Mouse (Mus musculus) urinary bladder, postnatal 4 days (tissue): Measurements from ENCODE around the gene 2210016L21Rik.
"Not testable (repeated sequence)": the region's sequence is repeated elsewhere in the genome, so short reads cannot be mapped to it uniquely, and the experiment has no call there.

Experiments
- DNase-seq, 2 experiments: peaks; one replicate each; pipeline ENCODE4 v3.0.0; 2021 to 2022; ENCODE audit warnings: low spot score in 2 of 2

The 2210016L21Rik gene

DNA sequence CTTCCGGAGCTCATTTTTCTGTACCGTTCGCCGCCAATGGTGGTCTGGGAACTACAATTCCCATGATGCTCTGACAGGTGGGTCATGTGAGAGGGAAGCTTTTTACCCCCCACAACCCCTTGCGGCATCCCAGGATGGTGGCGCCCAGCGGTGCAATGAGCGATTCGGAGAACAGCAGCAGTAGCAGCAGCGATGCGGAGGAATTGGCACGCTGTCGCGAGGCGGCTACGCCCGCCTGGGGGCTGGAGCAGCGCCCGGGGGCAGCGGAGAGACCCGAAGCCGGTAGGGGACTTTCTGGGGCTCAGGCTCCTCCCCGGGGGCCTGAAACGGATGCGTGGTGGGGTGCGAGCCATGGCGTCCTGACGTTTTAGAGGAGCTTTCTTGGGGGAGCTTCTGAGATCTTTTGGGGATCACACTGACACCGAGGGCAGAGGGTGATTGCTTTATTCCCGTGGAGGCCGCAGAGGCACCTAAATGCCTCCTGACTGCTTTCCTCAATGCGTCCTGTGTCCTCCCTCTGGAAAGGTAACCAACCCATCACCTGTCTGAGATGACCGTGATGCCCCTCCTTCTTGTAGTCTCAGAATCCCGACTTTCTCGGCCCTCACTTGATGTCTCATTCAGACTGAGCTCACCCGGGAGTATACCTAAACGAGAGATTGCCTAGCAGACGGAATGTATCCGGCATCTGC lies at the start of gene 2210016L21Rik:
Gene 2210016L21Rik (plus strand): TSS at position 85 of the 692 bp plus-strand sequence.
- DNase-seq = peak; percentile 78 to 85

DNA sequence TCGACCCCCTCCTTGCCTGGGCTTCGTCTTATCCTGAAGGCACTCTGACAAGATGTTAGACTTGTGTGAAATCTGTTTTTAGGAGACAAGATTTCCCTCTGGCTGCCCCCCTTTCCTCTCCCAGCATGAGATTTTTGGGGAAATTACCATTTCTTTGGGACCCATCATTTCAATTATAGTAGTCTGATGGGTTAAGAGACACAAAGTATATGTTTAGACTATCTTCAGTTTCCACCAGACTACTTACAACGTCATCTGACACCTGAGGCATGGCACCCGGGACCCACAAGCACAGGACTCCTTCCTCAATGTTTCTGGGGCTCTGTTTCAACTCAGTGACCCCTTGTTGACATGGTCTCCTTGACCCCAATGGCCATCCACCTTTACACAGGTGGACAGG lies 46.4 kb upstream of the 2210016L21Rik start:
- DNase-seq = no peak

DNA sequence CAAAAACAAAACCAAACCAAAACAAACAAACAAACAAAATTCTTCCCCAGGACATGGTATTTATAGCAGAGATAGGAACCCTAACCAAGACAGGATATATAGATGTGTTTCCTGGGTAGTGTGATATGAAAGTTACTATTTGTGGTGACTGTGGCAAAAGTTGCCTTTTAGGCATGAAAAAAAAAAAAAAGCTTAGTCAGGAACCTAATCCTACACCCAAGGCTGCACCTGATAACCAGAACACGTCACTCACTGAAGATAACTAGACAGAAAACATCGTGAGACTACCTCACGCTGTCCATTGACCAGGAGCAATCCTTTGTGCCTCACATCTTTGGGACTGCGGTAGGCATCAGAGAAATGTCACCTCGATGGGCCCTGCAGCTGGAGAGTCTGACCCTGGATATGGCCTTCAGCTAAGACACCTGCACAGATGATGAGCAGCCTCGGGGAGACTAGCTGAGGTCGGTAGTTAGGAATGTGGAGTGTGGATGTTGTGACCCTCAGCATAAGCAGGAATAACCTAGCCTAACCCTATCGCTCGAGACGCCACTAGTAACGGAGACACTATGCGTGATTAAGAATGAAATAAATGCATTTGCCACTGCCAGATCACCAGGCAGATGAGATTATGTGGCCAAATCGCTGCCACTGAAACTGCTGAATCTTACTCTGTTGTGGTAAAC lies 45.1 kb upstream of the 2210016L21Rik start, which contains the start of gene Oasl2:
Gene Oasl2 (plus strand): TSS at position 249 of the 686 bp plus-strand sequence.
- no peak for DNase-seq

DNA sequence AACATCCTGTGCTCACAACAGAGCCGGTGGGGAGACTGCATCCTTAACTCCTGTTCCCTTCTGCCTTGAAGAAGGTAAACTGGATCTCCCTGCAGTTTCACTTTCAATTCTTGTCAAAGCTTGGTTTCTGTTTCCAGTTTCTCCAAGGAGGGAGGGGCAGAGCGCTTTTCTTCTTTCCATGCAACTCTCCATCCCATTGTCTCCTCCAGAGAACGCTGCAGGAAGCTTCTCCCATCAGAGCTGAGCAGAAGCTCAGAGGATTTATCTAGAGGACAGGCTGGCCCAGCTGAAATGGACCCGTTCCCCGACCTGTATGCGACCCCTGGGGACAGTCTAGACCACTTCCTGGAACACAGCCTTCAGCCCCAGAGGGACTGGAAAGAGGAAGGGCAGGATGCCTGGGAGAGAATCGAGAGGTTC lies 44.6 kb upstream of the 2210016L21Rik start:
- peak in 1 of 2 experiments; percentile 29 for DNase-seq

DNA sequence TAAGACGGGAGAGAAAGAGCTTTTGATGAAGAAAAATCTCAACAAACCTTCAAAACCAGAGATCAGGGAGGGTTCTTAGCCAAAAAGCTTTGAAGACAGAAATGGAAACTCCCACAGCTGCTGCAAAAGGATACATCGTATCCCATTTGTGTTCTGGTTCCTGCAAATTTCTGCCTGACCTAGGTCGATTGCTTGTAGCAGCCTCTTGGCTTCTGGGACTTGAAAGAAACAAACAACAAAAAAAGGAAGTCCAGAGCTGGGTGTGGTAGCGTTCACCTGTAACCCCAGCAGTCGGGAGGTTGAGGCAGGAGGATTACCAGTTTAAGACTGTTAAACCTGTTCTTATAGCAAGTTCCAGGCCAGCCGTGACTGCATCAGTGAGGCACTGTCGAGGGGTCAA lies 43.1 kb upstream of the 2210016L21Rik start:
- DNase-seq = no peak

DNA sequence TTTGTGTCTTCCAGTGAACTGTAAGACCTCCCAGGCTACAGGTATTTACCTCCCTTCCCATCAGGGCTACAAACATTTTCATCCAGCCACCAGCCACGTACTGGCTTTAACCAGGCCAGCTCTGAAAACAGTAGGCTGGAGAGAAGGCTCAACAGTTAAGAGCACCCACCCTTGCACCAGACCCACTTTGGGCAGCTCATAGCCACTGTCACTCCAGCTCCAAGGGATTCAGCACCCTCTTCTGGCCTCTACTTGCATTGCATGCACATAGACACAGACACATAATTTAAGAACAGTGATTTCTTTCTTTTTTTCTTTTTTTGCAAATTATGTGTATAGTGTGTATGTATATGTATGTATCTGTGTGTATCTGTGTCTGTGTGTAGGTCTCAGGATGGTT lies 39.5 kb upstream of the 2210016L21Rik start:
- no peak for DNase-seq

DNA sequence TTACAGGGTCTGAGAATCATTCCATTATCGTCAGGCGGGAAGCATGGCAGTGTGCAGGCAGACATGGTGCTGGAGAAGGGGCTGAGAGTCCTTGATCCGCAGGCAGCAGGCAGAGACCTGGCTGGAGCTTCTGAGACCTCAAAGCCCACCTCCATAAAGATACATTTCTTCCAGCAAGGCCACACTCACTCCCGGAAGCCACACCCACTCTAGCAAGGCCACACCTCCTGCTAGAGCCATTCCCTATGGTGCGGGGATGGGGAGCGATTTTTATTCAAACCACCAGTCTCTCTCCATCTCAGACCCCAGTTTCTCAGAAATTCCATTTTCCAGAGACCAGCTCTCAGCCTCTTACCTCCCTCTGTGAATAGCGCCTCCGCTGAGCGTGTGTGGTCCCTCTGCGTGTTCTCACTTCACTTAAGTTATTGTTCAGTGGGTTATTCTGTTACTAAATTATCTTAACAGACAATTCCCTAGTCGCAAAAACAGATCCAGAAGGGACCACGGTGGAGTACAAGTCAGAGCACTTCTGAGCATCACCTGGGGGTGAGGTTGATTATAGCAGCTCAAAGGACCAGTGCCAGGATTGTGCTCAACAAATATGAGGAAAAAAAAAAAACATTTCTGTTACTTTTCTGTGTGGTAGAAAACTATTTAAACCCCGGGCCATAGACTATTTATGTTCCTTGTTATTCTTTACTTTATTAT lies 33.2 kb upstream of the 2210016L21Rik start:
- DNase-seq = no peak

DNA sequence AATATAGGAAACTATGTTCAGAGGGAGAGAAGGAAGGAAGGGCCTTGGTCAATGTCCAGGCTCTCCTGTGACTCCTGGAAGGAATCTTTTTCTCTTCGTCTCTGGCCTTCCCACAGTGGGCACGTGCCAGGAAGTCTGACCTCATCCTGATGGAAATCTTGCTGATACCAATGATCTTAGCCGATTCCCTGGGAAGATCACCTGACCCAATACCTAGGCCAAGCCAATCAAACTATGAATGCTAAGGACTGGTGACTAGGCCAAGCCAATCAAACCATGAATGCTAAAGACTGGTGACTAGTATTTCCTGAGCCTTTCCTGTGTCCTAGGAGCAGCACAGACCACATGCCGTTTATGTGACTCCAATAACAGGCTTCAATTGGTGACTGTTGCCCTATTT lies 28.3 kb upstream of the 2210016L21Rik start:
- no peak for DNase-seq

DNA sequence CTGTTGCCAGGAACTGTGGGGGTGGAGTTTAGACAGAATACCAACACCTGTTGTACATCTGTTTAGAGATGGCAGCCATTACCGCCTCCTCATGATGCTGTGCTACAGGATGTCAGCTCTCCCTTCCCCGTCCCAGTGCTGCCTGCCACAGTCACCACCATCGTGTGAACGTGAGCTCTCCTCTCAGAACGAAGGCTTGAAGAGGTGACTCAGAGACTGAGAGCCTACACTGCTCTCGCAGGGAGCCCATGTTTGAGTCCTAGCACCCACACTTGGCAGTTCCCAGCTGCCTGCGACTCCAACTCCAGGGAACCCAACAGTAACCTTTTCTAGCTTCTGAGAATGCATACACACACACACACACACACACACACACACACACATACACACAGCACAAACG lies 27.1 kb upstream of the 2210016L21Rik start:
- DNase-seq = no peak

DNA sequence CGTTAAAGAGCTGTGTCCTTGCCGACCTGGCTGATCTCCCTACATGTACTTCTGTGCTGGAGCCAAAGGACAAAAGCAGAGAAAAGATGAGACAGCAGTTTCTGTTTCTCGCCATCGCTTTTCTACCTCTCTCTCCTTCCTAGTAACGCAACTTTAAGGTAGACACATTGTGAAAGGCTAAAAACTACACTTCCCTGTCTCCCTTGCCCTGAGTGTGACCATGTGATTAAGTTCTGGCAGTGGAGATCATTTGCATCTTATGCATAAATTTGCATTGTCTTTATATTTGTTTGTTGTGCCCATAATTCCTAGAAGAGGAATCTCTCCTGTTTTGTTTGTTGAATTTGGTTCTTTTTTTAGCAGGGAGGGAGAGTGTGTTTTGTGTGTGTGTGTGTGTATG lies 26.1 kb upstream of the 2210016L21Rik start:
- no peak for DNase-seq

DNA sequence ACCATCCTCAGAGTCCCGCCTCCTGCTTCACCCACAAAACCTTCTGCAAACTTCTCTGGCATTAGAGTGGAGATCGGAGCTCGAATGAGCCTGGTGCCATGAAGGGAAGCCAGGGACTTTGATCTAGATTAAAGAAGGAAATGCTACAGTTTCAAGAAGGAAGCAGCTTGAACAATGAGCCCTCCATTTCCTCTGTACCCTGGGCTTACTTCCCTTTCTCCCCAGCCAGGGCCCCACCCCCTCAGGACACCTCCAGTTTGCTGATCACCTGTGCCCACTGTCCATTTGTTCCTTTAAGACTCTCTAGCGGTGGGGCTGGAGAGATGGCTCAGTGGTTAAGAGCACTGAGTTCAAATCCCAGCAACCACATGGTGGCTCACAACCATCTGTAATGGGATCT lies 25.2 kb upstream of the 2210016L21Rik start:
- DNase-seq = no peak

DNA sequence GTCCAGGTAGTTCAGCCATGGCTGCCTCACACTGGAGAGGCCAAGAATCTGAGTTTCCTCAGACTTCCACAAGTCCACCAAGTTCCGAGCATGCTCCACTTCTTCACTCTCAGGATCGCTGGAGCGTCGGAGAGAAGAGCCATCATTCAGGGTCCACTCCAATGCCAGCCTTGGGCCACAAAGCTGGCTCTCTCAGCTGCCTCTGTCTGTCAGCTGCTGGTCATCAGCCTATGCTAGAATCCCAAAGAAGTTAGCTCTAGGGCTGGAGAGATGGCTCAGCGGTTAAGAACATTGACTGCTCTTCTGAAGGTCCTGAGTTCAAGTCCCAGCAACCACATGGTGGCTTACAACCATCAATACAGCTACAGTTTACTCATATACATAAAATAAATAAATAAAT lies 24.6 kb upstream of the 2210016L21Rik start:
- not testable (repeated sequence) for DNase-seq

DNA sequence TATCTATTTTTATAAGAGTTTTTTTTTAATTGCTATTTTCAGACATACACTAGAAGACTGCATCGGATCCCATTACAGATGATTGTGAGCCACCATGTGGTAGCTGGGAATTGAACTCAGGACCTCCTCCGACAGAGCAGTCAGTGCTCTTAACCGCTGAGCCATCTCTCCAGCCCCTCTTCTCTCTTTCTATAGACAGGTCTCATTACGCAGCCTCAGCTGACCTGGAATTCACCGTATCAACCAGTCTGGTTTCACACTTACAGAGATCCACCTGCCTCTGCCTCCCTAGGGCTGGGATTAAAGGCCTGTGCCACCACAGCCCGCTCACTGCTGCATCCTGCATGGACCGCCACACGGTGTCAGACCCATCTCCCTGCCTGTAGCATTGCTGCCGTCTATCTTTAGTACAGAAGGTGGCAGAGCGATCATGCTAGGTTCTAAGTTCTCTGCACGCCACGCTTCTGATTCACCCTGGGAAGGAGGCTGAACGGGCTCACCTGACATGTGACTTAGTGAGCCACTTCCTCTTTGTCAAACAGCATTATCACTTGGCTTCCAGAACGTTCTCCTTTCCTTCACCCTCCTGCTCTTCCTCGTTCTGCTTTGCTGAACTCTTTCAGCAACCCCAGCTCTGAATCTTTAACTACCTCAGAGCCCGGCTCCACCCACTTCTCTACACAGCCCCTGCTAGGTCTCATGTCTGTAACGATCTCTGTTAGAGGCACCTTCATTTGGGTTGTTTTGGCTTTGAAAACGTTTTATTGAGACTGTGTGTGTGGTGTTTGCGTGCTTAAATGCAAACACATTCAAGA lies 20.2 kb upstream of the 2210016L21Rik start:
- DNase-seq = no peak

DNA sequence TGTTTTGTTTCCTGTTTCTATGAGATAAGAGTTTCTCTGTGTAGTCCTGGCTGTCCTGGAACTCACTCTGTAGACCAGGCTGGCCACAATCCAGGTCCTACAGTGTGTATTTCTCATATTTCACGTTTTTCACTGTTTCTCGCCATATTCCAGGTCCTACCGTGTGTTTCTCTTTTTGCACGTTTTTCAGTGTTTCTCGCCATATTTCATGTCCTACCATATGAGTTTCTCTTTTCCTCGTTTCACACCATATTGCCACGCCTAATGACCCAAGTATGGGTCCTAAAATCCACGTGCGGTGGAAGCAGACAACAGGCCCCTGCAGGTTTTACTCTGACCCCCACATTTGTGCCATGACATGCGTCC lies 19.6 kb upstream of the 2210016L21Rik start:
- DNase-seq = no peak

DNA sequence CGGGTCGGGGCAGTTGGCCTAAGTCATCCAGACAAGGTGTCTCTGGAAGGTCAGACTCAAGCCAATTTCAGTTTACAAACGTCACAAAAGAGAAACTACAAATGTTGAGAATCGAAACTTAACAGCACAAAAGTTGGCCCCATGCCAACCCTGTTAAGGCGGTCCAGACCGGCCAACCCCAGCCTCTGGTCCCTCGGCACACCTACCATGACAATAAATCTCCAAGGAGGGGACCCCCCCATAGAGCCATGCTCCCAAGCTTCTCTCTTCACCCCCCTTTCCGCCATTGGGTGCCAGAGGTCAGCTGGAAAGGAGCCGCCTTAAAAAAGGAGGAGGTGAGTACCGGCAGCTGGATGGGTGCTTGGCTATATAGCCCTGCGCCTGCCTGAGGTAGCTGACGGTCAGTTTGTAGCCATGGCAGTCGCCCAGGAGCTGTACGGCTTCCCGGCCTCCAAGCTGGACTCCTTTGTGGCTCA lies 18.9 kb upstream of the 2210016L21Rik start, which contains the start of gene Oasl1:
Gene Oasl1 (plus strand): TSS at position 243 of the 476 bp plus-strand sequence.
- peak; percentile 51 to 67 for DNase-seq

DNA sequence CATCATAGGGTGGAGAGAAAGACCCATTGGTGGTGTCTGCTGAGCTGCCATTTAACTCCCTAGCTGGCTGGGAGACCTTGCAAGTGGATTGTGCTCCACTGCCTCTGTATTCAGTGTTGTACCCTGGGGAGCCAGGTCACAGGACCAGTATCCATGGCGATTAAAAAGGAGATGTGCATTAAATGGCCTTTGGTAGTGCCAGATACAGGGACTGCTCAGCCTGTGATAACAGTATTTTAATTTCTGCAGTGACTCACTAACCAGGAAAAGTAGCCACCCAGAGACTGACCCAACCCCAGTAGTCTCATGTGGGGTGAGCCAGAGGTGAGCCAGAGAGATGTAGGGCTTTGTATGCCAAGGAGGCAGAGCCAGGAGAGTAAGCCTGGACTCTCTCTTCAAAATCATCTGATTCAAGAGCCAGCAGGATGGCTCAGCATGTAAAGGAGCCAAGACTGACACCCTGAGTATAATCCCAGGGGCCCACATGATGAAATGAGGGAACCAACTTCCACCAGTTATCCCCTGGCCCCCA lies 15.7 kb upstream of the 2210016L21Rik start:
- no peak for DNase-seq

DNA sequence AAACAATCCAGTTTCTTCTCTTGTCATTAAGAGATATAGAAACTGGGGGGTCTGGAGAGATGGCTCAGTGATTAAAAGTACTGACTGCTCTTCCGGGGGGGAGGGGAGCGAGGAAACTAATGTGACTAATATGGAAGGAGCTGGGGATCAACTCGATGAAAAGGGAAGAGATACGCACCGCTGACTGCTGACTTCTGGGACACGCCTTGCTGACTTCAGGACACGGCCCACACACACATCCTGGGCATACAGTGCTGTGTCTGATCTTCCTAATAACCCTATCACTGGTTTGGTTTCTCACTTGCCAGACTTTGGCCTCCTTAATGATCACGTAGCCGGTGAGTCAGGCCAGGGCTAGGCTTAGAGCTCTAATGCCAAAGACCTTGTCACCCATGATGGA lies 15.2 kb upstream of the 2210016L21Rik start:
- no peak for DNase-seq

DNA sequence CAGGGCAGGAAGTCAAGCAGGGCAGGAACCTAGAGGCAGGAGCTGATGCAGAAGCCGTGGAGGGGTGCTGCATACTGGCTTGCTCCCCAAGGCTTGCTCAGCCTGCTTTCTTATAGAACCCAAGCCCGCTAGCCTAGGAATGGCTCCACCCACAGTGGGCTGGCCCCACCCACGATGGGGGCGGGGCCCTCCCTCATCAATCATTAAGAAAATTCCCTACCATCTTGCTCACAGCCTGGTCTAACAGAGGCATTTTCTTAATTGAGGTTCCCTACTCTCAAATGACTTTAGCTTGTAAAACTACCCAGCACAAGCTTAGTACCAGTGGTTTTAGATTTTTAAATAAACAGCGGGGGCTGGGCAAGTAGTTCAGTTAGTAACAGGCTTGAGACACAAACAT lies 10.3 kb upstream of the 2210016L21Rik start:
- DNase-seq = no peak

DNA sequence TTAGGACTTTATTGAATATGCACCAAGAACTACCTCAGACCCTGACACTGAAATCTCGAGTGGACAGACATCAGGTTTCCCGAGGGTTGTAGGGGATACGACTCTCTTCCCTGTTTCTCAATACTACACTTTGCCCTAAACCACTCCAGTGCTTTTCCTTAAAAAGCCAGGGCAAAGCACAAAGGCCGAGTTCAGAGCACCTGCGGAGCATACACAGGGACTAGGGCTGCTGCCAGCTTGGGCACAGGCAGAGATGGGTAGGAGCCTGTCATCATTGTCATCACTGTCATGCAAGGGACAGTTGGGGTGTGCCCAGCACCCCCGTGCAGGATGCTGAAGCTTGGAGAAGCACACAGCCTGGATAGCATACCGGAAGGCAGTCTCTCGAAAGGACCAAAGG lies 8.8 kb upstream of the 2210016L21Rik start:
- DNase-seq = no peak

DNA sequence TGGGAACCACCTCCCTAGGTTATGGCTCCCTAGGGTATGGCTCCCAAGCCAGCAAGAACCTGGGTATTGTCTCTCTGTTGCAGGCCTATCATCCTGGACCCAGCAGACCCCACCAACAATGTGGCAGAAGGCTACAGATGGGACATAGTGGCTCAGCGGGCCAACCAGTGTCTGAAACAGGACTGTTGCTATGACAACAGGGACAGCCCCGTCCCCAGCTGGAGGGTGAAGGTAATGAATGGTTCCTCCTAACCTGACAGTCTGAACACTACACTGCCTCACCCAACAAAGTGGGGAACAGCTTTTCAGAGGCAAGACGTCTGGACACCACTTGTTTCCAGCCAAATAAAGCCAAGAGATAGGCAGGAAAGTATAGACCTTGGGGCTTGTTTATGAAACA lies 6.1 kb upstream of the 2210016L21Rik start:
- DNase-seq = no peak

DNA sequence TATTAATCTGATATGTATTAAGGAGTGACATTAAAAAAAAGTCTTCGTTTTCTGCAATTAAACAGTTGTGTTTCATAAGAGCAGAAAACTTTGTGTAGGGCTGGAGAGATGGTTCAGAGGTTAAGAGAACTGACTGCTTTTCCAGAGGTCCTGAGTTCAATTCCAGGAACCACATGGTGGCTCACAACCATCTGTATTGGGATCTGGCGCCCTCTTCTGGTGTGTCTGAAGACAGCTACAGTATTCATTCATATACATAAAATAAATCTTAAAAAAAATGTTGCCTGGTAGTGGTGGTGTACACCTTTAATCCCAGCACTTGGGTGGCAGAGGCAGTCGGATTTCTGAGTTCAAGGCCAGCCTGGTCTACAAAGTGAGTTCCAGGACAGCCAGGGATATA lies 820 bp upstream of the 2210016L21Rik start:
- DNase-seq = not testable (repeated sequence)
